Mouse (Mus musculus): ENCODE measurements around the gene Fam181a. TPM values are rescaled to one million over a fixed set of nuclear protein-coding genes. Genes with fewer than 3 reads are reported as not detected.
A peak's percentile ranks its signal among the peaks of the same experiment; 100 is the strongest.

The Fam181a gene
- total RNA-seq, 1 experiment from 2014 or later: not detected

DNA sequence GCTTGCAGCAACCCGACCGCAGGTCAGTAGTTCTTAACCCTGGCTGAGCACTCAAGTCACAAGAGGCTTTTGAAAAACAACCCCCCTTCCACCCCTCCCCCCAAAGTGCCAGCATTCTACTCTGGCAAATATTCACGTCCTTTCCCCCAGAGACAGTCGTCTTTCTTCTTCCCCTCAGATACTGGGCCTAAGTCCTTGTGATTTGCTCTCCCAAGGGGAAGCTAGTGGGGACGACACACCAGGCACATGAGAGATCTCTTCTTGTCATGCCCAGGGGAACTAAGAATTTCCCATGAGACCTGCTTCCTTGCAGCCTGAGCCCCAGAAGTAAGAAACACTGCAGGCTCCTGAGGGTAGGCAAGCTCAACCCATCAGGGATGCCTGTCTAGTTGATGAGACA lies 36.6 kb downstream of the Fam181a start:
- ATAC-seq (replicated peaks; ENCODE audit: insufficient number of reproducible peaks, low FRiP score, low TSS enrichment, poor library complexity, severe bottlenecking): no peak

DNA sequence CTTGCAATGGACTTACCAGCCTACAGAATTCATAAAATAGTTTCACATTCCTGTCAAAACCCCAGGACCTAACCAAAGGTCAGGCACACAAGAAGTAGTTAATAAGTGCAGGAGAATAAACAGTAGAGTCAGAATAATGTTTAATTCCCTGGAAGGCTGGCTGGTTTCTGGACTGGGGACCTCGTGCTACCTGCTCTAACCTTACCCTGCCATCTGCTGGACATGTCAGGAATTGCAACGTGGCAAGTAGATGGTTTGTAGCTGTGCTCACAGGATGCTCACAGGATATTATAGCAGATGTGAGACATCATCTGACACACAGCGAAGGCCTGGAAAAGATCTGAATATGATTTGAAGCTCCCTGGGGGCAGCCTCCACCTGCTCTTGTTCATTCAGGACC lies 37.7 kb downstream of the Fam181a start:
- ATAC-seq (replicated peaks; ENCODE audit: insufficient number of reproducible peaks, low FRiP score, low TSS enrichment, poor library complexity, severe bottlenecking): 0 out of 2 replicates have a peak, but pooled peaks have one; percentile 42

DNA sequence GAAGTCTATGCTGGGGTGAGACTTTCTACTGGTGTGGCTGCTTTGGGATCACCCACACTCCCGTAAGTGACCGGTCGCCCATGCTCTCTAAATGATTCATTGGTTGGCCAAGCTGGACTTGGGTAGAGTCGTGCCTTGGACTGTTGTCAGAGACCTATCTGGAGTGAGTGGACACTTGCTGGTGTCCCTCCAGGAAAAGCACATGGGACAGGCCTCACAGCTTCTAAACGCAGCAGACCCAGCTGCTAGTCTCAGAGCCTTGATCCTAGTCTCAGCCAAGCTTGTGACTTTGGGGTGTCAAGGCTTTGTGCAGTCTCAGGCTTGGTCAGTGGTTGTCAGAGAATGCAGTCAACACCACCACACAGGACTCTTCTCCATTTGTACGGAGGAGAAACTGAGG lies 42.0 kb downstream of the Fam181a start:
- no peak for ATAC-seq (replicated peaks; ENCODE audit: insufficient number of reproducible peaks, low FRiP score, low TSS enrichment, poor library complexity, severe bottlenecking)

DNA sequence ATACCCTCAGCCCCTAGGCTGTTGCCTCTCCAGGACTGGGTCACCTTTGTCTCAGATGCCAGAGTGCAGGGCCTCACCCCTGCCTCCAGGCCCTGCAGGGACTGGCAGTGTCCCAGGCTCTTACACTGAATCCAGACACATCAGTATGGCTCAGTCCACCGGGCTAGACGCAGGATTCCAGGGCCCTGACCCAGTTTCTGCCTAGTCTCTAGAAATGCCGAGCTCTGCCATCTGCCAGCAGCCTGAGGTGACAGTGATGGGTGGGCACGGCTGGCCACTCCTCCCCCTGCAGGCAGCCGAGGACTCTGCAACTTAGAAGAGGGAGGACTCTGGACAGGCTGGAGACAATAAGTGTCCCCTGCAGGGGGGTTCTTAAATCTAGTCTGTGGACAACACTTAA lies 42.8 kb downstream of the Fam181a start:
- no peak for ATAC-seq (replicated peaks; ENCODE audit: insufficient number of reproducible peaks, low FRiP score, low TSS enrichment, poor library complexity, severe bottlenecking)

DNA sequence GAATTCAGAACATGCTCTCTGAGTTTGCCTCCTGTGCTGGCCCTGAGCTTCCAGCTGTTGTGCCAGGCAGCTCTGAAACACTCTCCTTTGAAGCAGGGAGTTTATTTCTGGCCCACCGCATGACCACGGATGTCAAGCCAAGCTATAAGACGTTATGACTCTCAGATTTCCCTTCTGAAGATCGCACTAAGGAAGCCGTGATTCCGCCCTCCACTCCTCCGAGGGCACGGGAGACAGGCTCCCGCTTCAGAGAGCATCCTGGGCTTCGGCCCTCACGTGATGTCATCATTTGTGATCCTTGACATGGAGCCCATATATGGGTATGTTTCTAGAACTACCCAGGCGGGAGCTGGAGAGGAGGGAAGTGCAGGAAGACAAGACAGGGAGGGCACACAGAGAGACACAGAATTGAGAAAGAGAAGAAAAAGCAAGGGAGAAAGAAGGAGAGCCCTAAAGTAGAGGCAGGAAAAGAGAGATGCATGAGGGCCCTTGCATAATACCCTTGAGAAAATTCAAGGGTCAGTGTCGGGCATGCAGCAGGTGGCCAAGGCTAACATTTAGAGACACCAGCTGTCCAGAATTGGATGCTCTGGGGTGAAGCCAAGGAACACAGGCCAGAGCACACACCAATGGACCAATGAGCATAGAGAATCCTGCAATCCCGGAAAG lies 45.1 kb downstream of the Fam181a start, which contains the start of gene Asb2:
Gene Asb2 (minus strand): TSS at position 256 of the 669 bp plus-strand sequence.
- ATAC-seq (replicated peaks; ENCODE audit: insufficient number of reproducible peaks, low FRiP score, low TSS enrichment, poor library complexity, severe bottlenecking): no peak

DNA sequence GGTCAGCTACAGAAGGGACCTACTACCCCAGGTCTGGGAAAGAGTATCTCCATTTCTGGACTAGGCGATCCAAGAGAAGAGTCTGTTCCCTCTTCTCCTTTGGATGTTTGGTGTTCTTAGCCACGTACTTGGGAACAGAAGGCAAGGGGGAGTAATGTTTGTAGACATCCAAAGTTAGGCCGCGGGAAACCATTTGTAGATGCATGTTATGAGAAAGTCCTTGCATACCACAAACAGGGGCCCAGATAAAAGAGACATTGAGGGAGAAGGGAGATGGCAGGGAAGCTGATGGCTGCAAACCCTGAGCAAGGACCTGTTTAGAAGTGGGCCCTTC lies 45.6 kb downstream of the Fam181a start:
- no peak for ATAC-seq (replicated peaks; ENCODE audit: insufficient number of reproducible peaks, low FRiP score, low TSS enrichment, poor library complexity, severe bottlenecking)

DNA sequence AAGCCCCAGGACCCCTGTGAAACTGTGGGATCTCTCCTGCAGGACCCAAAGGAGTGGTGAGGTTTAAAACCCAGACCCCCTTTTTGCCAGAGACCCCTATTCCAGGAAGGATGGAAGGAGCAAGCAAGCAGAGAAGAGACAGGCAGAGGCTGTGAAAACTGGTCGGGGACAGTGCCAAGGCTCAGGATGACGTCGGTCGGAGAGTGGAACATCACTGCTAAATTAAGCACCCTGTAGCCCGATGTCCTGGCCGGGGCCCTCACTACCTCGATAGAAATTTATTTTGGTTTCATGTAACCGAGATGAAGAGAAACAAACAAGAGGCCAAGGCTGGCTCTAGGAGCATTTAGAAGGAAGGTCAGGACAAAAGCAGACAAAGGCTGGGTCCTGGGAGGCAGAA lies 47.4 kb downstream of the Fam181a start:
- ATAC-seq (replicated peaks; ENCODE audit: insufficient number of reproducible peaks, low FRiP score, low TSS enrichment, poor library complexity, severe bottlenecking): no peak

DNA sequence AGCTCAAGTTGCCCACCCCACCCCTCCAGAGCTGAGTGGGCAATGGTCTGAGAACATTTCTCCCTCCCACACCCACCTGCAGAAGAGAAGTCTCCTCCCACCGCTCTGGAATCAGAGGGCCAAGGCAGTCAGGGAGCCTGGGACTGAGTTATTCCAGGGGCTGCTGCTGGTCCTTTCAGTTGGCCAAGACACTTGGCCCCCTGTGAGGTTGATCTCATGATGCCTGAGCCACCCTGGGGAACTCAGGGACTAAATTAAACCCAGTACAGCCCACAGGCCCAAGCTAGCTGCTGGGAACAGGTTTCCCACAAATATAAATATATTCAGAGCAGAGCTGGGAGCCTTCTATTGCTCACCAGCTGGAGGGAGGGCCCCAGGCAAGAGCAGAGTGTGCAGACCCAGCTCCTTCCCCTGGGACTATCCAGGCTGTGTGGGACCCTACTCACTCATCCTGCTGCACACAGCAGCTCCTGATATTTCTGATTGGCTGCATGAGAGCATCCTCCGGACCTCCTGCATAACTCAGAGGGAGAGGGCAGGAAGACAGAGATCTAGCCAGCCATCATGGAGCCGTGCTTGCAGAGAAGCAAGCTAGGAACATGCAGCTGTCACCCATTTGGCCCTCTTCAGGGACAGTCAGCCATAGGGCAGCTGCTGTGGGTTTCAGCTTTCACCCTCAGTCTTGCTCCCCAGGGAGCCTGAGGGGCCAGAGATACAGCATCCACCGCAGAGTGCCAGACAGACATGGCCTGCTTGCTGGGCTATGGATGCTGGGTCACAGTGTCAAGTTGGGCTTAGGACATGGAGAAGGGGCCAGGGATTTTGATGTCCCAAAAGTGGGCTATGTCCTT lies 48.4 kb downstream of the Fam181a start:
- no peak for ATAC-seq (replicated peaks; ENCODE audit: insufficient number of reproducible peaks, low FRiP score, low TSS enrichment, poor library complexity, severe bottlenecking)

DNA sequence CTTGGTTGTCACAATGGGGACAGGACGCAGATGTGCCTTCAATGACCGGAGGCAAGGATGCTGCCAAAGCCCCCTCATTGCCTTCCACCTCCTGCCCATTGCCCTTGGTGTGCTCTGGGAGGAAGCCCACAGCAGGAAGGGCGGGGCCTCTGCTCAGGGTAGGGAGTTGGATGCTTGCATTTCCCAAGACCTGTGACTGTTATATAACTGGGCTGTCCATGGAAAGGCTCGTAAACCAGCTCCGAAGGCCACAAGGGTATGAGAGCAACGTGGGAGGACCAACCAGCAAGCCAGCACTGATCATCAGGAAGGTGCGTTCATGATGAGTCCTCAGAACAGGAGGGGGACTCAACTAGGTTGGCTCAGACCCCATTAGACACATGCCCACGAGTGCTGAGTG lies 50.0 kb downstream of the Fam181a start:
- ATAC-seq (replicated peaks; ENCODE audit: insufficient number of reproducible peaks, low FRiP score, low TSS enrichment, poor library complexity, severe bottlenecking): no peak

DNA sequence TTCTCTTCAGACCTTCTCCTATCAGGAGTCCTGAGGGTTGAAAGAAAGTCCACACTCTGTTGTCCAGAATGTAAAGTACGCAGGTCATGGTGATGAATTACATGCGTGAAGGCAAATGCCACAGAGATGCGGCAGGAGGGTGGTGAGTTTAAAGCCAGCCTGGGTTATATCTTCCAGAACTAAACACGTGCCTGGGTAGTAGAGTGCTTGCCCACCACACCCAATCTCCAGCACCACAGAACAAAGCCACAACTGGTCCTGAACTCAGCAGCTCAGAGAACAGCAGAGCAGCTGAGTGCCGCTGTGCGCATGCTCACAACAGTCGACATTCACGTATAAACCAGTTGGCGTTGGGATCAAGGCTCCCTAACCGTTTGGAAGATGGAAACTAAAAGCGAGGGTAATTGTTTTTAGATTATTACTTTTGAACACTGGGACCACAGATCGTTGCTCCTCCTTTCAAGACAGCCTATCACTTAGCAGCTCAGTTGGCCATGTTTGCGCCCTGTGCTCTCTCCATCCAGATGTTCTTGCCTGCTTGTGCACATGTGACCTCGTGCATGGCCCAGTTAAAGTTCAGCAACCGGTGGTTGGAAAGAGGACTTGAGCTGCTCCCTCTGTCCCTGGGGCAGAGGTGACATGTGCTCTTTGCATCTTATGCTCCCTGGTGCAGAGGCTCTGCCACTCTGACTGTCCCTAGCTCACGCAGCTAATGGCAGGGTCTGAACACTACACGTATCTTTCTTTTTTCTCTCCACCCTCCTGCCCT lies 50.9 kb downstream of the Fam181a start:
- no peak for ATAC-seq (replicated peaks; ENCODE audit: insufficient number of reproducible peaks, low FRiP score, low TSS enrichment, poor library complexity, severe bottlenecking)

DNA sequence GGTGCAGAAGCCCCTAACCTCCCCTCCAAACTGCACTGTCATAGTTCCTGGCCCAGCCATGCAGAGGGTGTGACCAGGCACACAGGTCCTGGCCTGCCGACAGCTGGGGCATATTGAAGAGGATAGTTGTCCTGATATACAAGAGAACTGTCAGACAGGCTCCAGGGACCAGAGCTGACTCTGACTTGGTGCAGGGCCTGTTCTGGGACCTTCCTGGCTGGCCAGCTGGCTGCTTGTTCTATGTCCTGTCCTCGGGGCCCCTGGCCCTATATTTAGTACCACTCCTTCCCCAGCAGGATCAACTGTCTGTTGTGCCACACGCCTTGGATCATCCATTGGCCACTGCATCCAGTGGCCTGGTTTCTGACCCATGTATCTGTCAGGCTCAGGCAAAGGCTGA lies 51.6 kb downstream of the Fam181a start:
- no peak for ATAC-seq (replicated peaks; ENCODE audit: insufficient number of reproducible peaks, low FRiP score, low TSS enrichment, poor library complexity, severe bottlenecking)

Other genes starting within 250 kb of the Fam181a start
- not detected in 3 replicates for gene Prima1, start 68.8 kb upstream of the Fam181a start, total RNA-seq (2017)
- 0.96 to 4.0 TPM (median 1.2 TPM) in 3 replicates for gene Asb2, start 45.0 kb downstream of the Fam181a start, total RNA-seq (2017)
- 0.68 to 2.0 TPM (median 1.5 TPM) in 3 replicates for gene Otub2, start 77.7 kb downstream of the Fam181a start, total RNA-seq (2017)
- gene 9330161L09Rik, start 96.8 kb downstream of the Fam181a start, total RNA-seq (2017): 1.3 to 3.6 TPM (median 1.4 TPM) in 3 replicates
- gene Ddx24, start 114.9 kb downstream of the Fam181a start, total RNA-seq (2017): 105 to 146 TPM (median 129 TPM) in 3 replicates
- gene Ifi27, start 123.2 kb downstream of the Fam181a start, total RNA-seq (2017): 33.7 to 72.1 TPM (median 37.1 TPM) in 3 replicates
- gene Ifi27l2a, start 132.7 kb downstream of the Fam181a start, total RNA-seq (2017): 199 to 360 TPM (median 283 TPM) in 3 replicates
- gene Ifi27l2b, start 146.2 kb downstream of the Fam181a start, total RNA-seq (2017): 3.0 TPM in 1 of 3 replicates, not detected in the others
- 0.29 to 0.75 TPM (median 0.39 TPM) in 3 replicates for gene Ppp4r4, start 221.3 kb downstream of the Fam181a start, total RNA-seq (2017)

Measured in monocyte, adult 5-6 weeks (primary cell).